Mouse (Mus musculus) megakaryocyte, embryonic 14.5 days (primary cell): ENCODE measurements at regions not wholly inside any gene's neighbourhood (a gene's known extent, or its start where the extent isn't known, plus 50 kb on each side); places are given as distances from the start of the nearest gene placed in this dataset.

Source experiments
- H3K27me3 ChIP-seq: replicated peaks from 2 replicates; pipeline ENCODE3; 2012; ENCODE audit warnings: inconsistent platforms
- H3K36me3 ChIP-seq: replicated peaks from 2 replicates; pipeline ENCODE3; 2012; ENCODE audit warnings: low read length, inconsistent platforms, mixed read lengths
- H3K4me1 ChIP-seq: 2 replicates; pipeline ENCODE4 v1.6.1; 2012; ENCODE audit warnings: inconsistent platforms
- H3K4me3 ChIP-seq: replicated peaks from 2 replicates; pipeline ENCODE3; 2012; ENCODE audit warnings: moderate library complexity, mild to moderate bottlenecking, inconsistent platforms
- H3K9me3 ChIP-seq: 2 replicates; pipeline ENCODE4 v1.6.1; 2012; ENCODE audit warnings: inconsistent platforms
- FLI1 ChIP-seq: IDR thresholded peaks from 2 replicates; pipeline ENCODE4 v1.6.1; 2012; ENCODE audit warnings: low read length, inconsistent platforms, mixed read lengths
- GATA1 ChIP-seq: IDR thresholded peaks from 3 replicates; pipeline ENCODE4 v1.6.1; 2012; ENCODE audit warnings: mixed read lengths, low read length, inconsistent platforms, borderline replicate concordance

GRCm38 (mm10) chr16:73835715-73836440 lies 575.7 kb downstream of the Robo2 start:
- no peak for TF ChIP-seq FLI1
- no peak for TF ChIP-seq GATA1
- Histone ChIP-seq H3K36me3 (no peaks in the 10 kb centered on the region), H3K4me3 (no peak overlapping the region), H3K9me3 (no peaks in the 10 kb centered on the region), H3K27me3 (no peaks in the 10 kb centered on the region), H3K4me1 (no peaks in the 10 kb centered on the region)

- H3K36me3 ChIP-seq = no peaks in the 10 kb centered on the region
- TF ChIP-seq GATA1 (no peak), FLI1 (no peak)
- peaks cover 6% of the 10 kb centered on the region; the same call in 1 of the 2 replicates for H3K4me1 ChIP-seq
- H3K27me3 ChIP-seq = no peaks in the 10 kb centered on the region
- H3K4me3 ChIP-seq = no peak overlapping the region
- no peaks in the 10 kb centered on the region for H3K9me3 ChIP-seq
Observed at GRCm38 (mm10) chr16:73821387-73822338, 590.0 kb downstream of the Robo2 start.

GRCm38 (mm10) chr16:73804572-73804971 lies 607.1 kb downstream of the Robo2 start:
- Histone ChIP-seq H3K4me1 (no peaks in the 10 kb centered on the region), H3K36me3 (no peaks in the 10 kb centered on the region), H3K4me3 (no peak overlapping the region), H3K27me3 (no peaks in the 10 kb centered on the region), H3K9me3 (no peaks in the 10 kb centered on the region)
- TF ChIP-seq FLI1 = no peak
- TF ChIP-seq GATA1 = no peak

- Histone ChIP-seq H3K36me3 (no peaks in the 10 kb centered on the region), H3K4me1 (no peaks in the 10 kb centered on the region), H3K4me3 (no peak overlapping the region), H3K27me3 (no peaks in the 10 kb centered on the region), H3K9me3 (no peaks in the 10 kb centered on the region)
- TF ChIP-seq FLI1 = no peak
- no peak for TF ChIP-seq GATA1
Observed at GRCm38 (mm10) chr16:73796528-73797171, 615.0 kb downstream of the Robo2 start.

GRCm38 (mm10) chr16:73785074-73785438 lies 626.6 kb downstream of the Robo2 start:
- no peaks in the 10 kb centered on the region for H3K27me3 ChIP-seq
- no peaks in the 10 kb centered on the region for H3K9me3 ChIP-seq
- TF ChIP-seq FLI1 (no peak), GATA1 (no peak)
- no peak overlapping the region for H3K4me3 ChIP-seq
- H3K4me1 ChIP-seq = no peaks in the 10 kb centered on the region
- no peaks in the 10 kb centered on the region for H3K36me3 ChIP-seq

- no peaks in the 10 kb centered on the region for H3K9me3 ChIP-seq
- no peaks in the 10 kb centered on the region for H3K4me1 ChIP-seq
- TF ChIP-seq GATA1 (no peak), FLI1 (no peak)
- no peaks in the 10 kb centered on the region for H3K27me3 ChIP-seq
- H3K36me3 ChIP-seq = no peaks in the 10 kb centered on the region
- H3K4me3 ChIP-seq = no peak overlapping the region
Observed at GRCm38 (mm10) chr16:73784296-73785073, 627.1 kb downstream of the Robo2 start.

GRCm38 (mm10) chr16:73772454-73772853 lies 639.2 kb downstream of the Robo2 start:
- TF ChIP-seq GATA1 (no peak), FLI1 (no peak)
- Histone ChIP-seq H3K27me3 (no peaks in the 10 kb centered on the region), H3K9me3 (0 out of 2 replicates have a peak, but pooled peaks cover 5% of the 10 kb centered on the region), H3K4me1 (no peaks in the 10 kb centered on the region), H3K4me3 (no peak overlapping the region), H3K36me3 (no peaks in the 10 kb centered on the region)

GRCm38 (mm10) chr16:73770440-73770856 lies 641.2 kb downstream of the Robo2 start:
- peak overlapping the region; percentile 59 for H3K4me3 ChIP-seq
- TF ChIP-seq FLI1 (no peak), GATA1 (no peak)
- no peaks in the 10 kb centered on the region for H3K4me1 ChIP-seq
- H3K36me3 ChIP-seq = no peaks in the 10 kb centered on the region
- no peaks in the 10 kb centered on the region for H3K9me3 ChIP-seq
- H3K27me3 ChIP-seq = no peaks in the 10 kb centered on the region

- Histone ChIP-seq H3K27me3 (no peaks in the 10 kb centered on the region), H3K4me3 (no peak overlapping the region), H3K9me3 (no peaks in the 10 kb centered on the region), H3K36me3 (no peaks in the 10 kb centered on the region), H3K4me1 (no peaks in the 10 kb centered on the region)
- TF ChIP-seq FLI1 = no peak
- TF ChIP-seq GATA1 = no peak
Observed at GRCm38 (mm10) chr16:73769729-73770128, 641.9 kb downstream of the Robo2 start.
